Mouse (Mus musculus): ENCODE measurements around the gene Usp8.

DNA sequence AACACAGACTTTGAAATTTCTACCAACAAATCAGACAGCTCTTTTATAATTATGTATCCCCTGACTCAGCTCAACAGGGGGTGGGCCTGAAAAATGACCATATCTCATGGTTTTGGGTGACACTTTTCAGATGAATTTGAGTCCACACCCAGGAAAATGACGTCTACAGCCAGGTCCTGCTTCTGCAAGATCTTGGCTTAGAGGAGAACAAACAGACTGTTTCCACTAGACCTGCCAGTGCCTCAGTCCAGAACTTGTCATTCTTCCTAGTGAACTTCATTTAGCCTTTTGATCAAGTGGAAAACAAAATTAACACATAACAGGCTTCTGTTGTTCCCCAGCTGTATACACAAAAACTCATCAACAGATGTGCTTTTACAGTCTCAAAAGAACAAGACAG, 69.3 kb downstream of the Usp8 start:
- TF ChIP-seq CTCF (conservative IDR thresholded peaks at IDR 0.05; ENCODE audit: low read length) = no peak
- TF ChIP-seq NANOG (IDR thresholded peaks at IDR 0.05; ENCODE audit: borderline replicate concordance, low read length) = no peak
- TF ChIP-seq POU5F1 (IDR thresholded peaks at IDR 0.05; ENCODE audit: borderline replicate concordance, low read length) = no peak

Measured in E14TG2a.4 (cell line).